Mouse (Mus musculus) kidney, adult 2 months (tissue): ENCODE measurements at regions not wholly inside any gene's neighbourhood (a gene's known extent, or its start where the extent isn't known, plus 50 kb on each side); places are given as distances from the start of the nearest gene placed in this dataset.

ENCODE experiments used
- DNase-seq: peaks from one replicate; pipeline ENCODE4 v3.0.0; 2021
- H3K27ac ChIP-seq: fragments of 200-500 bp; 2 replicates; pipeline ENCODE4 v1.5.1; 2012; ENCODE audit warnings: low read depth, low read length, control low read depth, inconsistent platforms; ENCODE audit not compliant: insufficient read depth
- H3K27me3 ChIP-seq: fragments of 200-500 bp; replicated peaks from 2 replicates; pipeline ENCODE4 v1.6.1; 2012; ENCODE audit warnings: mild to moderate bottlenecking, moderate library complexity, low read length, inconsistent platforms; ENCODE audit not compliant: control insufficient read depth, insufficient read depth
- H3K36me3 ChIP-seq: fragments of 200-500 bp; 2 replicates; pipeline ENCODE4 v1.6.1; 2012; ENCODE audit warnings: mild to moderate bottlenecking, moderate library complexity, low read length, inconsistent platforms; ENCODE audit not compliant: control insufficient read depth, insufficient read depth
- H3K4me1 ChIP-seq: fragments of 200-500 bp; 2 replicates; pipeline ENCODE4 v1.6.1; 2011; ENCODE audit warnings: low read length; ENCODE audit not compliant: control insufficient read depth, insufficient read depth
- H3K4me3 ChIP-seq: fragments of 200-500 bp; 2 replicates; pipeline ENCODE4 v1.5.1; 2011; ENCODE audit warnings: mild to moderate bottlenecking, low read depth, low read length, control low read depth; ENCODE audit not compliant: insufficient read depth
- CTCF ChIP-seq: fragments of 200-500 bp; conservative IDR thresholded peaks from 2 replicates; pipeline ENCODE4 v1.5.1; 2011; ENCODE audit warnings: low read depth, mild to moderate bottlenecking, control low read depth, low read length, moderate library complexity, mixed read lengths; ENCODE audit not compliant: insufficient read depth, insufficient read length
- POLR2A ChIP-seq: fragments of 200-500 bp; IDR thresholded peaks from one replicate; pipeline ENCODE4 v1.6.1; 2011; ENCODE audit warnings: low read depth, low read length, control low read depth
- WGBS: fragments of 180-500 bp; shearing (Covaris S2); methylation state at CpG from one replicate; pipeline ENCODE4 v1.1.7; 2018; 5-methylcytosine and 5-hydroxymethylcytosine counted together

DNA sequence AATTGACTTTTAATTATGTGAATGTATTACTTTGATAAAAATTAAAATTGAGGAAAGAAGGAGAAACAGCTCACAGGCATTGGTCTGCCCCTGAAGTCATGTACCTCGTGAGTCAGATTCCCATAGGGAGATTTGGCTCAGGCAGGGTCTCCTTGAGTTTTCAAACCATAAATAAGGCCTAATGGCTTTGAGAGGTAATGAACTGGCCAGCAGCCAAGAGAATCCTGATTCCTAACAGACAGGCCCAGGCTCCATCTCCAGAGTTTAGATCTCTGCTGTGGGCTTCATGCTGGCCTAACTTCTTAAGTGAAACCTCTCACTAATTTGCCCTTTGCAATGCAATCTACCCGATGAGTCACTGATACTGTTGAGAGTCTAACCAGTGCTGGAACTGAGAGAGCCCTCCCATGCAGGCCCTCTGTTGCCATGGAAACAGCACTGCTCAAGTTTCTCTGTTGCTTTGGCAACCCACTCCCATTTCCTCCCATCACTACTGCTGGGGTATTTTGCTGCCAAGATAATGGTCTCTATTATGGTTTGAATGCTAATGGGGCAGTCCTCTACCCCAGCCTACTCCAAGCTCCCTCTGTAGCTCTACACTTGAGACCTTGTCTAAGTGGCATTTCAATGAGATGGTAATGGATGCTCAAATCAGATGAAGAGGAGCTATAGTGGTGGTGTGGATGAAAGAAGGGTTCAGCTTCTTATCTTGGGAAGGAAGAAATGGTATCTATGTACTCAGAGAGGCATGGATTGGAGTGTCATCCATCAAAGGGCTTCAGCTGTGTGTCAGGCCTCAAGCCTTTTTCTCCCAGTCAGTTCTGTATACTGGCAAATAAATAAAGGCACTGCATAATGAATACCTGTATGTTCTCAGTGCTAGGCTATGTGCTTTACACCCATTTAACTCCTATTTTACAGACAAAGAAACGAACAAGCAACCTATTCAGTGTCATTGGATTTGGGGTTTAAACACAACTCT lies 190.5 kb downstream of the Abcc12 start:
- H3K4me3 ChIP-seq: no peak overlapping the region
- TF ChIP-seq CTCF: no peak
- TF ChIP-seq POLR2A: no peak
- no peaks in the 10 kb centered on the region for H3K27me3 ChIP-seq
- H3K36me3 ChIP-seq: no peaks in the 10 kb centered on the region
- no peaks in the 10 kb centered on the region for H3K4me1 ChIP-seq
- DNase-seq: no peak
- no peak overlapping the region for H3K27ac ChIP-seq
- 37% methylated on average over 3 of the region's 3 CpGs for WGBS

- no peak for DNase-seq
- no peak overlapping the region for H3K4me3 ChIP-seq
- TF ChIP-seq POLR2A (no peak), CTCF (no peak)
- H3K4me1 ChIP-seq: no peaks in the 10 kb centered on the region
- no peaks in the 10 kb centered on the region for H3K27me3 ChIP-seq
- H3K36me3 ChIP-seq: no peaks in the 10 kb centered on the region
- 88% methylated on average over 7 of the region's 7 CpGs for WGBS
- no peak overlapping the region for H3K27ac ChIP-seq
Observed at GRCm38 (mm10) chr8:86385236-86385635, 195.2 kb downstream of the Abcc12 start.

DNA sequence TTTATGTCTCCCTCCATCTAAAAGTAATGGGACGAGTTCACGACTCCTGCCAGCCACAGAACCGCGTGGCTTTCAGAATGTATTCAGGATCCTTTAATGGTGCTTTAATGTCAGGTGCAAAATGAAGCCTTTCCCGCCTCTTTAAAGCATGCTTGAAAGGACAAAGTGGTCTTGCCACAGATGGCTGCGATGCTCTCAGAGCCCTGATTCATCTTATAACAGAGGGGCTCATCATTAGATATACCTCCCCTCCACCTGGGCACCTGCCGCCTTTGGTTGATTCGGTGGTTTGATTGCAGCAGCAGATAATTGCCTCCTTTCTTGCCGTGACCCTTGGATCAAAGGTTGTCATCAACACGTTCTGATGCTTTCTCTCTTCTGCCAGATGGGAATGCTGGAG lies 198.5 kb downstream of the Abcc12 start:
- no peaks in the 10 kb centered on the region for H3K27me3 ChIP-seq
- no peak for DNase-seq
- H3K4me3 ChIP-seq: no peak overlapping the region
- H3K27ac ChIP-seq: no peak overlapping the region
- TF ChIP-seq CTCF (no peak), POLR2A (no peak)
- no peaks in the 10 kb centered on the region for H3K36me3 ChIP-seq
- 78% methylated on average over 10 of the region's 10 CpGs for WGBS
- H3K4me1 ChIP-seq: no peaks in the 10 kb centered on the region

GRCm38 (mm10) chr8:86368062-86368461 lies 212.4 kb downstream of the Abcc12 start:
- no peak for TF ChIP-seq POLR2A
- no peak for TF ChIP-seq CTCF
- H3K4me3 ChIP-seq: no peak overlapping the region
- no peaks in the 10 kb centered on the region for H3K36me3 ChIP-seq
- no peaks in the 10 kb centered on the region for H3K27me3 ChIP-seq
- no peak for DNase-seq
- no peaks in the 10 kb centered on the region for H3K4me1 ChIP-seq
- H3K27ac ChIP-seq: no peak overlapping the region
- WGBS: 65% methylated on average over 5 of the region's 5 CpGs

- Histone ChIP-seq H3K27ac (no peak overlapping the region), H3K4me1 (no peaks in the 10 kb centered on the region), H3K27me3 (no peaks in the 10 kb centered on the region), H3K4me3 (no peak overlapping the region), H3K36me3 (no peaks in the 10 kb centered on the region)
- DNase-seq: no peak
- WGBS: 97% methylated on average over 4 of the region's 4 CpGs
- TF ChIP-seq POLR2A (no peak), CTCF (no peak)
Observed at GRCm38 (mm10) chr8:86366636-86367035, 213.8 kb downstream of the Abcc12 start.

- no peaks in the 10 kb centered on the region for H3K27me3 ChIP-seq
- H3K4me1 ChIP-seq: no peaks in the 10 kb centered on the region
- no peaks in the 10 kb centered on the region for H3K36me3 ChIP-seq
- H3K4me3 ChIP-seq: no peak overlapping the region
- TF ChIP-seq POLR2A (no peak), CTCF (no peak)
- no peak overlapping the region for H3K27ac ChIP-seq
- no peak for DNase-seq
- WGBS: 73% methylated on average over 5 of the region's 5 CpGs
Observed at GRCm38 (mm10) chr8:86365726-86366125, 214.8 kb downstream of the Abcc12 start.

GRCm38 (mm10) chr8:86364898-86365297 lies 215.6 kb downstream of the Abcc12 start:
- H3K4me1 ChIP-seq: no peaks in the 10 kb centered on the region
- TF ChIP-seq CTCF (0 out of 2 replicates have a peak, but pooled peaks have one; percentile 20), POLR2A (no peak)
- DNase-seq: no peak
- WGBS: 63% methylated on average over 2 of the region's 2 CpGs
- no peak overlapping the region for H3K4me3 ChIP-seq
- no peak overlapping the region for H3K27ac ChIP-seq
- no peaks in the 10 kb centered on the region for H3K27me3 ChIP-seq
- H3K36me3 ChIP-seq: no peaks in the 10 kb centered on the region
